Mouse (Mus musculus) stomach, postnatal 0 days (tissue): ENCODE results near the gene Timm29. TPM values are rescaled to one million over a fixed set of nuclear protein-coding genes. Genes with fewer than 3 reads are reported as not detected.

Experiments used
- ATAC-seq: fragments of 200-750 bp; cut with Nextera tagmentation; 2 replicates; pipeline ENCODE4 v1.8.0; 2017; ENCODE audit not compliant: low FRiP score, low TSS enrichment
- DNase-seq: peaks from one replicate; pipeline ENCODE4 v3.0.0-alpha.2; 2016; ENCODE audit warnings: low spot score
- H3K27ac ChIP-seq: fragments of 300-500 bp; sonication (generic); replicated peaks from 2 replicates; pipeline ENCODE4 v1.5.1; 2014; ENCODE audit warnings: mild to moderate bottlenecking, control low read depth
- H3K27me3 ChIP-seq: fragments of 300-500 bp; sonication (generic); 2 replicates; pipeline ENCODE4 v1.6.1; 2014; ENCODE audit warnings: low read length; ENCODE audit not compliant: control insufficient read depth, insufficient read depth
- H3K36me3 ChIP-seq: fragments of 300-500 bp; sonication (generic); 2 replicates; pipeline ENCODE4 v1.6.1; 2014; ENCODE audit warnings: low read length, mixed read lengths; ENCODE audit not compliant: control insufficient read depth, insufficient read depth
- H3K4me1 ChIP-seq: fragments of 300-500 bp; sonication (generic); replicated peaks from 2 replicates; pipeline ENCODE4 v1.6.1; 2014; ENCODE audit warnings: antibody characterized with exemption; ENCODE audit not compliant: control insufficient read depth, insufficient read depth
- H3K4me2 ChIP-seq: fragments of 300-500 bp; sonication (generic); replicated peaks from 2 replicates; pipeline ENCODE4 v1.6.1; 2014; ENCODE audit warnings: low read depth, mild to moderate bottlenecking, control low read depth, moderate library complexity
- H3K4me3 ChIP-seq: fragments of 300-500 bp; sonication (generic); 2 replicates; pipeline ENCODE4 v1.5.1; 2014; ENCODE audit warnings: low read depth, low read length, control low read depth
- H3K9ac ChIP-seq: fragments of 300-500 bp; sonication (generic); 2 replicates; pipeline ENCODE4 v1.6.1; 2014; ENCODE audit warnings: mild to moderate bottlenecking, low read length, control low read depth, mixed read lengths
- H3K9me3 ChIP-seq: fragments of 300-500 bp; sonication (generic); 2 replicates; pipeline ENCODE4 v1.6.1; 2016; ENCODE audit warnings: low read length; ENCODE audit not compliant: control insufficient read depth
- CTCF ChIP-seq: IDR thresholded peaks from 2 replicates; pipeline ENCODE4 v1.5.1; 2016; ENCODE audit warnings: antibody characterized with exemption, low read depth, mild to moderate bottlenecking, moderate library complexity
- EP300 ChIP-seq: optimal IDR thresholded peaks from 2 replicates; pipeline ENCODE3; 2016; ENCODE audit warnings: antibody characterized with exemption
- WGBS: fragments of 180-500 bp; shearing (Covaris S2); extraction: QIAGEN DNeasy Blood & Tissue Kit; methylation state at CpG from one replicate; pipeline ENCODE4 v1.1.7; 2014; 5-methylcytosine and 5-hydroxymethylcytosine counted together
- polyA plus RNA-seq: library from polyadenylated mRNA; unstranded; fragments of >200 nt; fragmentation: Nextera tagmentation; extraction: Ambion mirVana; gene quantifications from 2 replicates; pipeline ENCODE4 v1.2.1, GENCODE M21; 2015

Gene Timm29
- polyA plus RNA-seq, 1 experiment from 2014 or later, result 16.5 TPM

GRCm38 (mm10) chr9:21605865-21606264 lies 13.3 kb downstream of the Timm29 start:
- DNase-seq, result no peak
- 77% methylated on average over 5 of the region's 5 CpGs for WGBS
- TF ChIP-seq EP300 (no peak), CTCF (no peak)
- no peaks in the 10 kb centered on the region for H3K4me1 ChIP-seq
- H3K4me3 ChIP-seq, result no peak overlapping the region
- H3K4me2 ChIP-seq, result no peak overlapping the region
- no peaks in the 10 kb centered on the region for H3K9me3 ChIP-seq
- H3K27ac ChIP-seq, result no peak overlapping the region
- H3K27me3 ChIP-seq, result no peaks in the 10 kb centered on the region
- no peak for ATAC-seq
- H3K9ac ChIP-seq, result no peak overlapping the region
- no peaks in the 10 kb centered on the region for H3K36me3 ChIP-seq

- Histone ChIP-seq H3K9me3 (no peaks in the 10 kb centered on the region), H3K27me3 (no peaks in the 10 kb centered on the region), H3K9ac (no peak overlapping the region), H3K4me2 (no peak overlapping the region), H3K27ac (no peak overlapping the region), H3K4me3 (no peak overlapping the region), H3K36me3 (no peaks in the 10 kb centered on the region), H3K4me1 (no peaks in the 10 kb centered on the region)
- TF ChIP-seq EP300 (no peak), CTCF (no peak)
- ATAC-seq (no peak), DNase-seq (no peak)
- 79% methylated on average over 1 of the region's 1 CpGs for WGBS
Measured at GRCm38 (mm10) chr9:21606648-21607047, 14.1 kb downstream of the Timm29 start.

GRCm38 (mm10) chr9:21609861-21610260 lies 17.3 kb downstream of the Timm29 start:
- 91% methylated on average over 1 of the region's 1 CpGs for WGBS
- Histone ChIP-seq H3K9me3 (no peaks in the 10 kb centered on the region), H3K4me1 (no peaks in the 10 kb centered on the region), H3K9ac (no peak overlapping the region), H3K4me3 (no peak overlapping the region), H3K36me3 (no peaks in the 10 kb centered on the region), H3K27me3 (no peaks in the 10 kb centered on the region), H3K4me2 (no peak overlapping the region), H3K27ac (no peak overlapping the region)
- ATAC-seq (peak; percentile 80), DNase-seq (no peak)
- TF ChIP-seq EP300 (no peak), CTCF (no peak)

- Histone ChIP-seq H3K27ac (peak overlapping the region; percentile 98), H3K27me3 (no peaks in the 10 kb centered on the region), H3K4me2 (peak overlapping the region; percentile 64), H3K4me1 (no peaks in the 10 kb centered on the region; the same call in 1 of the 2 replicates), H3K36me3 (no peaks in the 10 kb centered on the region), H3K9ac (peak overlapping the region; percentile 67), H3K9me3 (no peaks in the 10 kb centered on the region), H3K4me3 (peak overlapping the region; percentile 84)
- 66% methylated on average over 15 of the region's 15 CpGs for WGBS
- ATAC-seq, result no peak
- no peak for TF ChIP-seq EP300
- no peak for TF ChIP-seq CTCF
- no peak for DNase-seq
Measured at GRCm38 (mm10) chr9:21614864-21615616, 22.5 kb downstream of the Timm29 start.

GRCm38 (mm10) chr9:21615617-21616231 lies 23.2 kb downstream of the Timm29 start, which contains the start of gene Smarca4:
TSS of gene Smarca4 (plus strand) at chr9:21616169.
- no peaks in the 10 kb centered on the region; the same call in 1 of the 2 replicates for H3K4me1 ChIP-seq
- no peaks in the 10 kb centered on the region for H3K9me3 ChIP-seq
- DNase-seq, result peak; percentile 99
- no peaks in the 10 kb centered on the region for H3K27me3 ChIP-seq
- no peaks in the 10 kb centered on the region for H3K36me3 ChIP-seq
- H3K9ac ChIP-seq, result peak within 1 kb of the TSS; percentile 94
- peak within 1 kb of the TSS; percentile 98 for H3K27ac ChIP-seq
- H3K4me3 ChIP-seq, result peak within 1 kb of the TSS; percentile 84
- H3K4me2 ChIP-seq, result peak within 1 kb of the TSS; percentile 64
- peak; percentile 96 for ATAC-seq
- no peak; the same call in 1 of the 2 replicates for TF ChIP-seq CTCF
- 1% methylated on average over 37 of the region's 45 CpGs for WGBS

- no peak for TF ChIP-seq EP300
- TF ChIP-seq CTCF, result no peak
- DNase-seq, result peak; percentile 83
- under 1% methylated on average over 49 of the region's 57 CpGs for WGBS
Measured at GRCm38 (mm10) chr9:21616232-21616781, 23.8 kb downstream of the Timm29 start.

More at GRCm38 (mm10) chr9:21616232-21616781, 23.8 kb downstream of the Timm29 start:
- Histone ChIP-seq H3K9ac (peak overlapping the region; percentile 94), H3K27ac (peak overlapping the region; percentile 98), H3K9me3 (no peaks in the 10 kb centered on the region), H3K4me1 (no peaks in the 10 kb centered on the region; the same call in 1 of the 2 replicates), H3K36me3 (no peaks in the 10 kb centered on the region), H3K27me3 (no peaks in the 10 kb centered on the region), H3K4me3 (peak overlapping the region; percentile 84), H3K4me2 (peak overlapping the region; percentile 64)
- ATAC-seq, result peak; percentile 64
